Mouse (Mus musculus) spleen, adult 2 months (tissue): ENCODE data around the gene Neil3. TPM values are rescaled to one million over a fixed set of nuclear protein-coding genes. Genes with fewer than 3 reads are reported as not detected.

Experiments
- DNase-seq, 2 experiments: peaks; one replicate each; pipeline versions ENCODE4 v3.0.0 to v3.0.0-alpha.2; 2012 to 2021; ENCODE audit warnings: low spot score in 2 of 2, low read depth in 1 of 2
- H3K27ac ChIP-seq: fragments of 200-500 bp; 2 replicates; pipeline ENCODE4 v1.5.1; 2012; ENCODE audit warnings: low read length, inconsistent platforms; ENCODE audit not compliant: insufficient read depth
- H3K27me3 ChIP-seq: fragments of 200-500 bp; 2 replicates; pipeline ENCODE4 v1.6.1; 2012; ENCODE audit warnings: mild to moderate bottlenecking, moderate library complexity, low read length, inconsistent platforms; ENCODE audit not compliant: control insufficient read depth, insufficient read depth
- H3K36me3 ChIP-seq: fragments of 200-500 bp; 2 replicates; pipeline ENCODE4 v1.6.1; 2012; ENCODE audit warnings: mild to moderate bottlenecking, low read length, inconsistent platforms; ENCODE audit not compliant: control insufficient read depth, insufficient read depth
- H3K4me1 ChIP-seq: fragments of 200-500 bp; 2 replicates; pipeline ENCODE4 v1.6.1; 2011; ENCODE audit warnings: inconsistent platforms; ENCODE audit not compliant: control insufficient read depth, insufficient read depth, insufficient read length
- H3K4me3 ChIP-seq: fragments of 200-500 bp; 2 replicates; pipeline ENCODE4 v1.5.1; 2011; ENCODE audit warnings: mild to moderate bottlenecking, inconsistent platforms; ENCODE audit not compliant: insufficient read depth, insufficient read length; ENCODE audit errors: extremely low read depth
- CTCF ChIP-seq: fragments of 200-500 bp; IDR thresholded peaks from 2 replicates; pipeline ENCODE4 v1.5.1; 2011; ENCODE audit warnings: mild to moderate bottlenecking, inconsistent platforms; ENCODE audit not compliant: insufficient read depth, insufficient read length, insufficient replicate concordance; ENCODE audit errors: extremely low read depth
- POLR2A ChIP-seq: fragments of 200-500 bp; IDR thresholded peaks from 2 replicates; pipeline ENCODE4 v1.6.1; 2011; ENCODE audit warnings: low read depth, low read length, inconsistent platforms
- WGBS: fragments of 180-500 bp; shearing (Covaris S2); methylation state at CpG from one replicate; pipeline ENCODE4 v1.1.7; 2018; 5-methylcytosine and 5-hydroxymethylcytosine counted together
- polyA plus RNA-seq: library from polyadenylated mRNA; depleted of rRNA; stranded (reverse); fragments of >200 nt; gene quantifications from 2 replicates; pipeline ENCODE4 v1.2.3, GENCODE M21; 2012

The Neil3 gene
- polyA plus RNA-seq, 1 experiment, result 1.0 TPM

GRCm38 (mm10) chr8:53600826-53601225 lies 38.0 kb downstream of the Neil3 start:
- Histone ChIP-seq H3K27me3 (no peaks in the 10 kb centered on the region), H3K36me3 (no peaks in the 10 kb centered on the region), H3K4me1 (no peaks in the 10 kb centered on the region), H3K4me3 (no peak overlapping the region), H3K27ac (no peak overlapping the region)
- WGBS, result 98% methylated on average over 3 of the region's 3 CpGs
- DNase-seq, result no peak
- no peak for TF ChIP-seq CTCF
- TF ChIP-seq POLR2A, result no peak

- DNase-seq, result no peak
- Histone ChIP-seq H3K4me1 (no peaks in the 10 kb centered on the region), H3K4me3 (no peak overlapping the region), H3K27ac (no peak overlapping the region), H3K27me3 (no peaks in the 10 kb centered on the region), H3K36me3 (no peaks in the 10 kb centered on the region)
- TF ChIP-seq POLR2A, result no peak
- no peak for TF ChIP-seq CTCF
- WGBS, result 96% methylated on average over 11 of the region's 11 CpGs
These were observed 38.6 kb downstream of the Neil3 start for GRCm38 (mm10) chr8:53600025-53600811.

GRCm38 (mm10) chr8:53598101-53598500 lies 40.8 kb downstream of the Neil3 start:
- Histone ChIP-seq H3K27ac (no peak overlapping the region), H3K27me3 (no peaks in the 10 kb centered on the region), H3K4me1 (no peaks in the 10 kb centered on the region), H3K4me3 (no peak overlapping the region), H3K36me3 (no peaks in the 10 kb centered on the region)
- WGBS, result 100% methylated on average over 1 of the region's 1 CpGs
- no peak for DNase-seq
- TF ChIP-seq POLR2A, result no peak
- TF ChIP-seq CTCF, result no peak

GRCm38 (mm10) chr8:53591777-53592176 lies 47.1 kb downstream of the Neil3 start:
- no peak overlapping the region for H3K4me3 ChIP-seq
- H3K27me3 ChIP-seq, result no peaks in the 10 kb centered on the region
- H3K4me1 ChIP-seq, result no peaks in the 10 kb centered on the region
- WGBS, result 97% methylated on average over 2 of the region's 2 CpGs
- no peak overlapping the region for H3K27ac ChIP-seq
- DNase-seq, result no peak
- no peaks in the 10 kb centered on the region for H3K36me3 ChIP-seq
- TF ChIP-seq POLR2A, result no peak
- TF ChIP-seq CTCF, result no peak

- 88% methylated on average over 2 of the region's 2 CpGs for WGBS
- no peaks in the 10 kb centered on the region for H3K36me3 ChIP-seq
- H3K4me1 ChIP-seq, result no peaks in the 10 kb centered on the region
- TF ChIP-seq CTCF (no peak), POLR2A (no peak)
- no peaks in the 10 kb centered on the region for H3K27me3 ChIP-seq
- H3K27ac ChIP-seq, result no peak overlapping the region
- no peak for DNase-seq
- H3K4me3 ChIP-seq, result no peak overlapping the region
These were observed 65.3 kb downstream of the Neil3 start for GRCm38 (mm10) chr8:53573600-53573999.

- Histone ChIP-seq H3K27ac (no peak overlapping the region), H3K36me3 (no peaks in the 10 kb centered on the region), H3K4me1 (no peaks in the 10 kb centered on the region), H3K27me3 (no peaks in the 10 kb centered on the region), H3K4me3 (no peak overlapping the region)
- WGBS, result 90% methylated on average over 6 of the region's 6 CpGs
- TF ChIP-seq CTCF (no peak), POLR2A (no peak)
- DNase-seq, result no peak
These were observed 72.6 kb downstream of the Neil3 start for GRCm38 (mm10) chr8:53566223-53566622.

GRCm38 (mm10) chr8:53562441-53563040 lies 76.3 kb downstream of the Neil3 start:
- no peaks in the 10 kb centered on the region for H3K36me3 ChIP-seq
- H3K4me1 ChIP-seq, result no peaks in the 10 kb centered on the region
- no peaks in the 10 kb centered on the region for H3K27me3 ChIP-seq
- H3K4me3 ChIP-seq, result no peak overlapping the region
- TF ChIP-seq CTCF (no peak), POLR2A (no peak)
- H3K27ac ChIP-seq, result no peak overlapping the region
- DNase-seq, result no peak
- WGBS, result 92% methylated on average over 10 of the region's 10 CpGs
